Mouse (Mus musculus) heart, postnatal 0 days (tissue): Measurements from ENCODE around the gene Hist1h4i. TPM values are rescaled to one million over a fixed set of nuclear protein-coding genes. Genes with fewer than 3 reads are reported as not detected.

Source experiments
- ATAC-seq: fragments of 200-750 bp; cut with Nextera tagmentation; 2 replicates; pipeline ENCODE4 v1.8.0; 2017; ENCODE audit warnings: low read depth, moderate number of reproducible peaks, moderate library complexity; ENCODE audit not compliant: insufficient read depth
- DNase-seq: peaks from one replicate; pipeline ENCODE4 v3.0.0-alpha.2; 2016; ENCODE audit warnings: low spot score
- H3K27ac ChIP-seq: fragments of 300-500 bp; sonication (generic); 2 replicates; pipeline ENCODE4 v1.5.1; 2014; ENCODE audit warnings: low read depth, mild to moderate bottlenecking
- H3K27me3 ChIP-seq: fragments of 300-500 bp; sonication (generic); 2 replicates; pipeline ENCODE4 v1.6.1; 2014; ENCODE audit warnings: low read length, mixed read lengths; ENCODE audit not compliant: control insufficient read depth, insufficient read depth
- H3K36me3 ChIP-seq: fragments of 300-500 bp; sonication (generic); replicated peaks from 2 replicates; pipeline ENCODE4 v1.6.1; 2014; ENCODE audit warnings: low read length, mixed read lengths; ENCODE audit not compliant: control insufficient read depth, insufficient read depth
- H3K4me1 ChIP-seq: fragments of 300-500 bp; sonication (generic); 2 replicates; pipeline ENCODE4 v1.6.1; 2014; ENCODE audit warnings: antibody characterized with exemption; ENCODE audit not compliant: control insufficient read depth, insufficient read depth
- H3K4me2 ChIP-seq: fragments of 300-500 bp; sonication (generic); 2 replicates; pipeline ENCODE4 v1.6.1; 2014; ENCODE audit warnings: low read depth, mild to moderate bottlenecking, low read length, moderate library complexity
- H3K4me3 ChIP-seq: fragments of 300-500 bp; sonication (generic); 2 replicates; pipeline ENCODE4 v1.5.1; 2014; ENCODE audit warnings: low read depth, low read length
- H3K9ac ChIP-seq: fragments of 300-500 bp; sonication (generic); replicated peaks from 2 replicates; pipeline ENCODE4 v1.6.1; 2014; ENCODE audit warnings: low read depth, low read length, mixed read lengths
- H3K9me3 ChIP-seq: fragments of 300-500 bp; sonication (generic); replicated peaks from 2 replicates; pipeline ENCODE4 v1.6.1; 2016; ENCODE audit warnings: low read length; ENCODE audit not compliant: control insufficient read depth
- CTCF ChIP-seq: IDR thresholded peaks from 2 replicates; pipeline ENCODE4 v1.5.1; 2016; ENCODE audit warnings: antibody characterized with exemption, control low read depth, low read depth
- EP300 ChIP-seq: IDR thresholded peaks from 2 replicates; pipeline ENCODE4 v1.6.1; 2016; ENCODE audit warnings: antibody characterized with exemption, low read depth
- WGBS: fragments of 180-500 bp; shearing (Covaris S2); extraction: QIAGEN DNeasy Blood & Tissue Kit; methylation state at CpG from one replicate; pipeline ENCODE4 v1.1.7; 2014; 5-methylcytosine and 5-hydroxymethylcytosine counted together
- microRNA-seq: library from miRNA; unstranded; fragments of <30 nt; microRNA quantifications from one replicate; pipeline ENCODE4, GENCODE M21; 2016
- polyA plus RNA-seq: library from polyadenylated mRNA; unstranded; fragments of >200 nt; fragmentation: Nextera tagmentation; extraction: Ambion mirVana; gene quantifications from 2 replicates; pipeline ENCODE4 v1.2.1, GENCODE M21; 2015
- total RNA-seq: library from RNA; depleted of rRNA; stranded (reverse); fragments of >200 nt; gene quantifications from 2 replicates; pipeline ENCODE4 v1.2.3, GENCODE M21; 2014; ENCODE audit warnings: low replicate concordance; rRNA removed

Gene Hist1h4i
- total and polyA plus RNA-seq, 2 experiments from 2014 or later, result 4.0 to 29.3 TPM

DNA sequence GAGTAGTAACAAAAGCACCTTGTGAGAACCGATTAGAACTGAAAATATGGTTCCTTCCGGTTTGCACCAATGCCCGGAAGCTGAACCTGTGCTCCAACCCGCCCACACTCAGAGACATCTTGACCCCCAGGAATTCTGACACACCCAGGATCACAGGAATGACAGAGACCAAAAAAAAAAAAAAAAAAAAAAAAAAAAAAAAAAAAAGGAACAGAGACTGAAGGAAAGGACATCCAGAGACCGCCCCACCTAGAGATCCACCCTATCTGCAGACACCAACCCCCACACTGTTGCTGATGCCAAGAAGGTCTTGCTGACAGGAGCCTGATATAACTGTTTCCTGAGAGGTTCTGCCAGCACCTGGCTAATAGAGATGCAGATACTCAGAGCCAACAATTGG is 48.6 kb downstream of the Hist1h4i start:
- H3K27me3 ChIP-seq, result peaks cover 53% of the 10 kb centered on the region
- H3K4me2 ChIP-seq, result no peak overlapping the region
- 0 out of 2 replicates have a peak, but pooled peaks cover 3% of the 10 kb centered on the region for H3K4me1 ChIP-seq
- H3K36me3 ChIP-seq, result no peaks in the 10 kb centered on the region
- H3K9me3 ChIP-seq, result peaks cover 13% of the 10 kb centered on the region; the same call in 1 of the 2 replicates
- no peak overlapping the region for H3K4me3 ChIP-seq
- 71% methylated on average over 5 of the region's 5 CpGs for WGBS
- TF ChIP-seq CTCF (no peak), EP300 (no peak)
- no peak overlapping the region for H3K27ac ChIP-seq
- DNase-seq (no peak), ATAC-seq (no peak)
- no peak overlapping the region for H3K9ac ChIP-seq

Small RNA genes within 50 kb of the gene (microRNA-seq; reads per million reads assigned to microRNA genes)
- gene Gm26300 (not detected), gene Gm44390 (not detected), gene Gm44486 (not detected)

Other genes starting within 250 kb of the Hist1h4i start
- gene Hist1h2bq, start 231.2 kb downstream of the Hist1h4i start, total RNA-seq, result 1,204 and 1,722 TPM in 2 replicates
- 5.6 and 6.3 TPM in 2 replicates for gene Hist1h2bq, start 231.2 kb downstream of the Hist1h4i start, polyA plus RNA-seq
- gene Hist1h2ao, start 230.9 kb downstream of the Hist1h4i start, total RNA-seq, result not detected in 2 replicates
- gene Hist1h2ao, start 230.9 kb downstream of the Hist1h4i start, polyA plus RNA-seq, result not detected in 2 replicates
- gene Hist1h4m, start 229.6 kb downstream of the Hist1h4i start, total RNA-seq, result 1.1 and 2.7 TPM in 2 replicates
- not detected in 2 replicates for gene Hist1h4m, start 229.6 kb downstream of the Hist1h4i start, polyA plus RNA-seq
- gene Hist1h4n, start 209.2 kb downstream of the Hist1h4i start, total RNA-seq, result 3,661 and 3,822 TPM in 2 replicates
- 2.0 and 2.4 TPM in 2 replicates for gene Hist1h4n, start 209.2 kb downstream of the Hist1h4i start, polyA plus RNA-seq
- 1,615 and 1,927 TPM in 2 replicates for gene Hist1h2ap, start 207.9 kb downstream of the Hist1h4i start, total RNA-seq
- 664 and 726 TPM in 2 replicates for gene Hist1h2ap, start 207.9 kb downstream of the Hist1h4i start, polyA plus RNA-seq
- 929 and 1,160 TPM in 2 replicates for gene Hist1h2br, start 207.6 kb downstream of the Hist1h4i start, total RNA-seq
- gene Hist1h2br, start 207.6 kb downstream of the Hist1h4i start, polyA plus RNA-seq, result 5.2 and 6.5 TPM in 2 replicates
- 1.1 and 1.7 TPM in 2 replicates for gene Zfp184, start 96.3 kb downstream of the Hist1h4i start, total RNA-seq
- gene Zfp184, start 96.3 kb downstream of the Hist1h4i start, polyA plus RNA-seq, result 2.1 and 2.6 TPM in 2 replicates
- gene Pom121l2, start 60.2 kb downstream of the Hist1h4i start, total RNA-seq, result not detected in 2 replicates
- gene Pom121l2, start 60.2 kb downstream of the Hist1h4i start, polyA plus RNA-seq, result not detected in 2 replicates
- gene Prss16, start 31.6 kb downstream of the Hist1h4i start, total RNA-seq, result 14.0 TPM in 1 of 2 replicates, not detected in the other
- 0.05 and 0.14 TPM in 2 replicates for gene Prss16, start 31.6 kb downstream of the Hist1h4i start, polyA plus RNA-seq
- 48.9 and 128 TPM in 2 replicates for gene Hist1h2ah, start 5.8 kb downstream of the Hist1h4i start, total RNA-seq
- 1.9 TPM in 1 of 2 replicates, not detected in the other for gene Hist1h2ah, start 5.8 kb downstream of the Hist1h4i start, polyA plus RNA-seq
- gene Hist1h2bk, start 5.5 kb downstream of the Hist1h4i start, total RNA-seq, result 563 and 573 TPM in 2 replicates
- gene Hist1h2bk, start 5.5 kb downstream of the Hist1h4i start, polyA plus RNA-seq, result 0.34 TPM in 1 of 2 replicates, not detected in the other
- 658 and 1,026 TPM in 2 replicates for gene Hist1h2ag, start 1.6 kb upstream of the Hist1h4i start, total RNA-seq
- gene Hist1h2ag, start 1.6 kb upstream of the Hist1h4i start, polyA plus RNA-seq, result 7.6 and 7.9 TPM in 2 replicates
- gene Hist1h2bj, start 1.9 kb upstream of the Hist1h4i start, total RNA-seq, result 1,225 and 1,316 TPM in 2 replicates
- 1.7 and 3.1 TPM in 2 replicates for gene Hist1h2bj, start 1.9 kb upstream of the Hist1h4i start, polyA plus RNA-seq
- not detected in 2 replicates for gene Vmn1r188, start 43.1 kb upstream of the Hist1h4i start, total RNA-seq
- not detected in 2 replicates for gene Vmn1r188, start 43.1 kb upstream of the Hist1h4i start, polyA plus RNA-seq
- gene Vmn1r189, start 64.5 kb upstream of the Hist1h4i start, total RNA-seq, result not detected in 2 replicates
- gene Vmn1r189, start 64.5 kb upstream of the Hist1h4i start, polyA plus RNA-seq, result not detected in 2 replicates
- gene Vmn1r191, start 142.6 kb upstream of the Hist1h4i start, total RNA-seq, result not detected in 2 replicates
- gene Vmn1r191, start 142.6 kb upstream of the Hist1h4i start, polyA plus RNA-seq, result not detected in 2 replicates
- gene Vmn1r192, start 149.8 kb upstream of the Hist1h4i start, total RNA-seq, result not detected in 2 replicates
- not detected in 2 replicates for gene Vmn1r192, start 149.8 kb upstream of the Hist1h4i start, polyA plus RNA-seq
- gene Vmn1r193, start 181.8 kb upstream of the Hist1h4i start, total RNA-seq, result not detected in 2 replicates
- gene Vmn1r193, start 181.8 kb upstream of the Hist1h4i start, polyA plus RNA-seq, result not detected in 2 replicates
- not detected in 2 replicates for gene Vmn1r194, start 202.9 kb upstream of the Hist1h4i start, total RNA-seq
- not detected in 2 replicates for gene Vmn1r194, start 202.9 kb upstream of the Hist1h4i start, polyA plus RNA-seq
- not detected in 2 replicates for gene Vmn1r195, start 229.2 kb upstream of the Hist1h4i start, total RNA-seq
- gene Vmn1r195, start 229.2 kb upstream of the Hist1h4i start, polyA plus RNA-seq, result not detected in 2 replicates
- gene Vmn1r196, start 248.6 kb upstream of the Hist1h4i start, total RNA-seq, result not detected in 2 replicates
- not detected in 2 replicates for gene Vmn1r196, start 248.6 kb upstream of the Hist1h4i start, polyA plus RNA-seq